Mouse (Mus musculus) neural tube, embryonic 11.5 days (tissue): ENCODE results near the gene Rab7b. TPM values are rescaled to one million over a fixed set of nuclear protein-coding genes. Genes with fewer than 3 reads are reported as not detected.

Experiments used
- ATAC-seq: fragments of 200-750 bp; cut with Nextera tagmentation; 2 replicates; pipeline ENCODE4 v1.8.0; 2017; ENCODE audit warnings: moderate number of reproducible peaks, mild to moderate bottlenecking, moderate TSS enrichment, moderate library complexity; ENCODE audit not compliant: insufficient read depth, low FRiP score, low TSS enrichment
- DNase-seq: peaks from one replicate; pipeline ENCODE4 v3.0.0-alpha.2; 2015; ENCODE audit warnings: low spot score
- H3K27ac ChIP-seq: fragments of 300-500 bp; sonication (generic); 2 replicates; pipeline ENCODE4 v1.5.1; 2014; ENCODE audit warnings: low read depth, mild to moderate bottlenecking, low read length
- H3K27me3 ChIP-seq: fragments of 300-500 bp; sonication (generic); 2 replicates; pipeline ENCODE4 v1.6.1; 2014; ENCODE audit warnings: mild to moderate bottlenecking, low read length, mixed read lengths; ENCODE audit not compliant: control insufficient read depth, insufficient read depth
- H3K36me3 ChIP-seq: fragments of 300-500 bp; sonication (generic); 2 replicates; pipeline ENCODE4 v1.6.1; 2014; ENCODE audit warnings: mild to moderate bottlenecking, low read length, moderate library complexity, mixed read lengths; ENCODE audit not compliant: control insufficient read depth, insufficient read depth
- H3K4me1 ChIP-seq: fragments of 300-500 bp; sonication (generic); 2 replicates; pipeline ENCODE4 v1.6.1; 2014; ENCODE audit warnings: low read length, mixed read lengths; ENCODE audit not compliant: control insufficient read depth, insufficient read depth
- H3K4me2 ChIP-seq: fragments of 300-500 bp; sonication (generic); 2 replicates; pipeline ENCODE4 v1.6.1; 2014; ENCODE audit warnings: low read depth, mild to moderate bottlenecking, moderate library complexity
- H3K4me3 ChIP-seq: fragments of 300-500 bp; sonication (generic); 2 replicates; pipeline ENCODE4 v1.5.1; 2014; ENCODE audit warnings: low read depth, low read length
- H3K9ac ChIP-seq: fragments of 300-500 bp; sonication (generic); 2 replicates; pipeline ENCODE4 v1.6.1; 2014; ENCODE audit warnings: mild to moderate bottlenecking, low read length
- H3K9me3 ChIP-seq: fragments of 300-500 bp; sonication (generic); 2 replicates; pipeline ENCODE4 v1.6.1; 2016; ENCODE audit warnings: low read length; ENCODE audit not compliant: control insufficient read depth
- WGBS: fragments of 180-500 bp; shearing (Covaris S2); extraction: QIAGEN DNeasy Blood & Tissue Kit; methylation state at CpG from one replicate; pipeline ENCODE4 v1.1.7; 2014; 5-methylcytosine and 5-hydroxymethylcytosine counted together
- polyA plus RNA-seq: library from polyadenylated mRNA; unstranded; fragments of >200 nt; fragmentation: Nextera tagmentation; extraction: Ambion mirVana; gene quantifications from 2 replicates; pipeline ENCODE4 v1.2.1, GENCODE M21; 2014

Gene Rab7b
- 0.62 and 0.99 TPM in 2 replicates for polyA plus RNA-seq

DNA sequence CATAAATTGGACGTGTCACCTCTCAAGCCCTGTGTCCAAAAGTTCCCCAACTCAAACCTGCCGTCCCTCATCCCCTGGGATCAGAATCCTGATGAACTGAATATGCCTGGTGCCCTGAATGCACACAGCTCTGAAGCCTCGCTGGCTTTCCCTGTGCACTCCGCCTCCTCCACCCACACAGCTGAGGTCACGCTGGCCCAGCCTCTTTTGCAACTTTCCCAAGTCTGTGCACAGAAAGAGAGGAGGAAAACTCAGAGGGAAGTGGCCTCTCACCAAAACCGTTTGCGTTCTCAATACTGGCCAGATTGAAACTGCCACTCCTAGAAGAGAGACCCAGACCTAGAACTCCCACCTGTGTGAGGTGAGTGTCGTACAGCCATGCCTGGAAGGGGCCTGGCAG, at the start of gene Rab7b:
Gene Rab7b, plus strand, starts transcription at position 221 of the 400 bp plus-strand sequence.
- DNase-seq (no peak), ATAC-seq (no peak)
- WGBS: 65% methylated on average over 8 of the region's 8 CpGs
- H3K4me3 ChIP-seq: no peak within 1 kb of the TSS
- H3K27me3 ChIP-seq: no peaks in the 10 kb centered on the region
- H3K9ac ChIP-seq: no peak within 1 kb of the TSS
- no peaks in the 10 kb centered on the region for H3K4me1 ChIP-seq
- H3K9me3 ChIP-seq: no peaks in the 10 kb centered on the region
- H3K27ac ChIP-seq: no peak within 1 kb of the TSS
- H3K4me2 ChIP-seq: no peak within 1 kb of the TSS
- no peaks in the 10 kb centered on the region for H3K36me3 ChIP-seq

- Histone ChIP-seq H3K27me3 (no peaks in the 10 kb centered on the region), H3K9me3 (no peaks in the 10 kb centered on the region), H3K4me1 (no peaks in the 10 kb centered on the region), H3K9ac (no peak overlapping the region), H3K4me3 (no peak overlapping the region), H3K4me2 (no peak overlapping the region), H3K27ac (no peak overlapping the region), H3K36me3 (no peaks in the 10 kb centered on the region)
- DNase-seq (no peak), ATAC-seq (no peak)
- 86% methylated on average over 4 of the region's 4 CpGs for WGBS
Measured at GRCm38 (mm10) chr1:131640062-131640461, 48.4 kb upstream of the Rab7b start.

DNA sequence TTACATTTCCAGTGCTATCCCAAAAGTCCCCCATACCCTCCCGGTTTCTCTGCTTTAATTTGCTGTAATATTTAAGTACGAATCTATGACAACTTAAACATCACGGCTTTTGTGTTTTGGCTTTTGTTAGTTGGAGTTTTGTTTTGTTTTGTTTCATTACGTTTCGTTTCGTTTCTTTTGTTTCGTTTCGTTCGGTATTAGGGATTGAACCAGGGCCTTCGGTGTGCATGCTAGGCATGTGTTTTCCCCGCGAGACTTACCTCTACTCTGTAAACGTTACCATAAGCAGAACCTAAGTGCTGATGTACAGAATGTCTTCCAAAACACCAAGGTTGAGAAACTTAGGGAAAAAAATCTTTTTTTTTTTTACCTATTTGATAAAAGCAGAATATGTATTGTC, 46.9 kb upstream of the Rab7b start:
- WGBS: 94% methylated on average over 13 of the region's 13 CpGs
- Histone ChIP-seq H3K4me3 (no peak overlapping the region), H3K9ac (no peak overlapping the region), H3K27me3 (no peaks in the 10 kb centered on the region), H3K36me3 (no peaks in the 10 kb centered on the region), H3K9me3 (no peaks in the 10 kb centered on the region), H3K27ac (no peak overlapping the region), H3K4me2 (no peak overlapping the region), H3K4me1 (no peaks in the 10 kb centered on the region)
- DNase-seq: no peak
- no peak for ATAC-seq

GRCm38 (mm10) chr1:131642251-131642650, 46.2 kb upstream of the Rab7b start:
- H3K4me1 ChIP-seq: no peaks in the 10 kb centered on the region
- H3K4me3 ChIP-seq: no peak overlapping the region
- H3K27ac ChIP-seq: no peak overlapping the region
- H3K9ac ChIP-seq: no peak overlapping the region
- ATAC-seq (no peak), DNase-seq (no peak)
- no peak overlapping the region for H3K4me2 ChIP-seq
- 100% methylated on average over 2 of the region's 2 CpGs for WGBS
- H3K9me3 ChIP-seq: no peaks in the 10 kb centered on the region
- H3K27me3 ChIP-seq: no peaks in the 10 kb centered on the region
- H3K36me3 ChIP-seq: no peaks in the 10 kb centered on the region

DNA sequence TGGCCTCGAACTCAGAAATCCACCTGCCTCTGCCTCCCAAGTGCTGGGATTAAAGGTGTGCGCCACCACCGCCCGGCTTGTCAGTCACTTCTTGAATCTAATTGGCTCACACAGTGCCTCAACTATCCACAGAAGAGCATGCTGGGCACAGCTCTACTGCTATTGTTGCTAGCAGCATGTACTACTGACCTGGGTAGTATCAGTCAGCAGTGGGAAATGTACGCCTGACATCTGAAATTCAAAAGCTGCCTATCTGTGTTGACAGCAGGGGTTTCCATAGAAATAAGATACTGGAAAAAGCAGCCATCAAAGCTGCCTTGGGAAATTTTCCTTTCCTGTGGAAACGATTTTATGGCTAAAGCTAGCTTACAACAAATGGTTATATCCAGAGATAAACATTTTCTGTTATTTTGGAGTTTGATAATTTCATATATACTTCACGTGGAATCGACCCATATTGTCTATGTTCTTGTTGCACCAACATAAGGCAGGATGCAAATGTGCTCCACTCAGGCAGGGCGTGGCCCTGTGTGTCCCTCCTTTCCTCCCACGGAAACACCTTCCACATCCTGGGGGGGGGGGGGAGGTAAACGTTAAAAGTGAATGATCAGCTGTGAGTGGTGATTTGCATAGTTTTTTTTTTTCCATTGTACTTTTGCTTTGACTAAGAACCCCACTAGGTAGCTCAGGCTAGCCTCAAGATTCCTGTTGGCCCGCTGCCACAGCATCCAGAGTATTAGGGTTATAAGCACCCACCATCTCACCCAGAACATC, 35.6 kb upstream of the Rab7b start:
- H3K4me3 ChIP-seq: no peak overlapping the region
- no peak overlapping the region for H3K4me2 ChIP-seq
- 78% methylated on average over 11 of the region's 12 CpGs for WGBS
- no peak for ATAC-seq
- H3K36me3 ChIP-seq: no peaks in the 10 kb centered on the region
- H3K27ac ChIP-seq: no peak overlapping the region
- no peaks in the 10 kb centered on the region for H3K27me3 ChIP-seq
- DNase-seq: no peak
- no peaks in the 10 kb centered on the region for H3K9me3 ChIP-seq
- H3K4me1 ChIP-seq: no peaks in the 10 kb centered on the region
- H3K9ac ChIP-seq: no peak overlapping the region

DNA sequence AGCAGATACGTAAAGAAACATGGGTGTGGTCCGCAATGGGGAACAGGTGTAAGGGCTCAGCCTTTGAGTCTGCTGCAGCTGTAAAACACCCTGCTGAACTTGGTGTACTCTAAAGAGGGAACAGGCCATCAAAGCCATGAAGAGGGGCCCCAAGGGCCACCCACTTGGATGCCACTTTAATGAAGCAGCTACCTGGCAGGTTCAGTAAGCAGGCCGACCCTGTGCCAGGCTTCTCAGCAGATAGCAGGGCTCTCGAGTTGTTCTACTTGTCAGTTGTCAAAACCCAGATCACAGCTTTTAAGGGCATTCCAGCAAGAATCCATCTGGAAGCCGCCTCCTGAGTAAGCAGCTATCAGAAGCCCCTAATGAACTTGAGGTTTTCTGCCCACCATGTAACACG, 32.9 kb upstream of the Rab7b start:
- Histone ChIP-seq H3K4me1 (no peaks in the 10 kb centered on the region), H3K36me3 (no peaks in the 10 kb centered on the region), H3K4me3 (no peak overlapping the region), H3K9ac (no peak overlapping the region), H3K27ac (no peak overlapping the region), H3K9me3 (no peaks in the 10 kb centered on the region), H3K27me3 (no peaks in the 10 kb centered on the region), H3K4me2 (no peak overlapping the region)
- DNase-seq (no peak), ATAC-seq (no peak)
- WGBS: 91% methylated on average over 6 of the region's 6 CpGs

DNA sequence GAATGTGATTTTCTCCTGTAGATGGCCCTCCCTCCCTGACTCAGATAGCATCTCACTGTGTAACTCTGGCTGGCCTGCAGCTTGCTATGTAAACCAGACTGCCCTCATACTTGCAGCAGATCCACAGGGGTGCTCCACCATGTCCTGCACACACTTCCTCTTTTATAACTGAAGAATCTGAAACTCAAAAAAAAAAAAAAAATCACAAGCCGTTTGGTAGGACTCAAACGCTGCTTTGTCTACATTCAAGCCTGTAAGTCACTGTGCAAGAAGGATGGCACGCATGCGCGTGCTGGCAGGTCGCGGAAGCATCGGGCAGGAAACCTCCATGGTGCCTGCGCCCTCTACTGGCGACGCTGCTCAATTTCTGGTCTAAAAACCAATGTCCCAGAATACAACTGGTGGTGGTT, 30.5 kb upstream of the Rab7b start:
- H3K4me3 ChIP-seq: no peak overlapping the region
- peak overlapping the region; percentile 37 for H3K4me2 ChIP-seq
- ATAC-seq (peak; percentile 89), DNase-seq (peak; percentile 93)
- H3K9me3 ChIP-seq: no peaks in the 10 kb centered on the region
- H3K9ac ChIP-seq: peak overlapping the region; percentile 48
- WGBS: under 1% methylated on average over 11 of the region's 11 CpGs
- no peaks in the 10 kb centered on the region for H3K36me3 ChIP-seq
- H3K4me1 ChIP-seq: no peaks in the 10 kb centered on the region
- no peaks in the 10 kb centered on the region for H3K27me3 ChIP-seq
- no peak overlapping the region for H3K27ac ChIP-seq

GRCm38 (mm10) chr1:131659512-131660085, 28.9 kb upstream of the Rab7b start:
- Histone ChIP-seq H3K4me2 (no peak overlapping the region), H3K27me3 (no peaks in the 10 kb centered on the region), H3K9me3 (no peaks in the 10 kb centered on the region), H3K27ac (no peak overlapping the region), H3K36me3 (no peaks in the 10 kb centered on the region), H3K9ac (no peak overlapping the region), H3K4me1 (no peaks in the 10 kb centered on the region), H3K4me3 (no peak overlapping the region)
- WGBS: 77% methylated on average over 5 of the region's 5 CpGs
- DNase-seq: no peak
- ATAC-seq: no peak

- H3K9me3 ChIP-seq: no peaks in the 10 kb centered on the region
- 84% methylated on average over 2 of the region's 2 CpGs for WGBS
- no peak overlapping the region for H3K27ac ChIP-seq
- H3K36me3 ChIP-seq: no peaks in the 10 kb centered on the region
- no peak overlapping the region for H3K4me2 ChIP-seq
- H3K4me1 ChIP-seq: no peaks in the 10 kb centered on the region
- DNase-seq (no peak), ATAC-seq (no peak)
- H3K4me3 ChIP-seq: no peak overlapping the region
- no peak overlapping the region for H3K9ac ChIP-seq
- no peaks in the 10 kb centered on the region for H3K27me3 ChIP-seq
Measured at GRCm38 (mm10) chr1:131660266-131660665, 28.2 kb upstream of the Rab7b start.
